Mouse (Mus musculus) thymus, postnatal 14 days (tissue): ENCODE results near the gene Fer.

Source experiments
- DNase-seq: peaks from one replicate; pipeline ENCODE4 v3.0.0; 2021

The Fer gene

GRCm38 (mm10) chr17:63988710-63989109 lies 125.8 kb downstream of the Fer start:
- no peak for DNase-seq

GRCm38 (mm10) chr17:63991160-63991559 lies 128.3 kb downstream of the Fer start:
- no peak for DNase-seq

- no peak for DNase-seq
Measured at GRCm38 (mm10) chr17:63995921-63996320, 133.1 kb downstream of the Fer start.

GRCm38 (mm10) chr17:63997643-63998042 lies 134.8 kb downstream of the Fer start:
- no peak for DNase-seq

- DNase-seq, result no peak
Measured at GRCm38 (mm10) chr17:64003444-64003843, 140.6 kb downstream of the Fer start.

- no peak for DNase-seq
Measured at GRCm38 (mm10) chr17:64005575-64006249, 142.8 kb downstream of the Fer start.

GRCm38 (mm10) chr17:64016606-64017005 lies 153.7 kb downstream of the Fer start:
- no peak for DNase-seq

GRCm38 (mm10) chr17:64018240-64018639 lies 155.4 kb downstream of the Fer start:
- DNase-seq, result no peak

GRCm38 (mm10) chr17:64018870-64019269 lies 156.0 kb downstream of the Fer start:
- no peak for DNase-seq

GRCm38 (mm10) chr17:64019646-64020045 lies 156.8 kb downstream of the Fer start:
- no peak for DNase-seq

- no peak for DNase-seq
Measured at GRCm38 (mm10) chr17:64026485-64026884, 163.6 kb downstream of the Fer start.

- DNase-seq, result no peak
Measured at GRCm38 (mm10) chr17:64041771-64042170, 178.9 kb downstream of the Fer start.

- DNase-seq, result no peak
Measured at GRCm38 (mm10) chr17:64045326-64045725, 182.5 kb downstream of the Fer start.

- no peak for DNase-seq
Measured at GRCm38 (mm10) chr17:64046557-64046956, 183.7 kb downstream of the Fer start.

GRCm38 (mm10) chr17:64050911-64051310 lies 188.0 kb downstream of the Fer start:
- DNase-seq, result no peak

GRCm38 (mm10) chr17:64053636-64054035 lies 190.8 kb downstream of the Fer start:
- DNase-seq, result no peak

- DNase-seq, result no peak
Measured at GRCm38 (mm10) chr17:64060529-64060928, 197.7 kb downstream of the Fer start.

- DNase-seq, result no peak
Measured at GRCm38 (mm10) chr17:64065243-64065642, 202.4 kb downstream of the Fer start.

GRCm38 (mm10) chr17:64077392-64077791 lies 214.5 kb downstream of the Fer start:
- no peak for DNase-seq

- DNase-seq, result no peak
Measured at GRCm38 (mm10) chr17:64084751-64085150, 221.9 kb downstream of the Fer start.

- DNase-seq, result no peak
Measured at GRCm38 (mm10) chr17:64085493-64085892, 222.6 kb downstream of the Fer start.

GRCm38 (mm10) chr17:64086875-64087608 lies 224.2 kb downstream of the Fer start:
- no peak for DNase-seq

GRCm38 (mm10) chr17:64087871-64088270 lies 225.0 kb downstream of the Fer start:
- DNase-seq, result no peak

- DNase-seq, result no peak
Measured at GRCm38 (mm10) chr17:64093716-64094115, 230.9 kb downstream of the Fer start.

GRCm38 (mm10) chr17:64096811-64097210 lies 233.9 kb downstream of the Fer start:
- DNase-seq, result no peak
